Mouse (Mus musculus) thymus, postnatal 10 days (tissue): ENCODE data around the gene Art3.
"Not testable (repeated sequence)": the region's sequence is repeated elsewhere in the genome, so short reads cannot be mapped to it uniquely, and the experiment has no call there.

Source experiments
- DNase-seq, 2 experiments: peaks; one replicate each; pipeline ENCODE4 v3.0.0; 2021; ENCODE audit warnings: low spot score in 2 of 2

Gene Art3

GRCm38 (mm10) chr5:92336743-92337142 is 5.1 kb downstream of the Art3 start:
- no peak for DNase-seq

- DNase-seq: no peak
Observed at GRCm38 (mm10) chr5:92340606-92341005, 9.0 kb downstream of the Art3 start.

GRCm38 (mm10) chr5:92345006-92345405 is 13.4 kb downstream of the Art3 start:
- DNase-seq: no peak

- peak; percentile 19 to 48 for DNase-seq
Observed at GRCm38 (mm10) chr5:92348794-92349413, 17.3 kb downstream of the Art3 start, which contains the start of gene Cxcl10. Cxcl10 (minus strand) TSS chr5:92348889.

GRCm38 (mm10) chr5:92349731-92350130 is 18.1 kb downstream of the Art3 start:
- DNase-seq: no peak

GRCm38 (mm10) chr5:92352716-92353115 is 21.1 kb downstream of the Art3 start:
- not testable (repeated sequence) for DNase-seq

GRCm38 (mm10) chr5:92353517-92353916 is 21.9 kb downstream of the Art3 start:
- DNase-seq: peak in 1 of 2 experiments; percentile 21

- no peak for DNase-seq
Observed at GRCm38 (mm10) chr5:92358033-92358432, 26.4 kb downstream of the Art3 start.

- no peak for DNase-seq
Observed at GRCm38 (mm10) chr5:92358767-92359455, 27.3 kb downstream of the Art3 start.

GRCm38 (mm10) chr5:92363179-92363578 is 31.6 kb downstream of the Art3 start:
- DNase-seq: no peak

- no peak for DNase-seq
Observed at GRCm38 (mm10) chr5:92364011-92364410, 32.4 kb downstream of the Art3 start.

- DNase-seq: no peak
Observed at GRCm38 (mm10) chr5:92365146-92365705, 33.6 kb downstream of the Art3 start.

GRCm38 (mm10) chr5:92366565-92366964 is 34.9 kb downstream of the Art3 start:
- no peak for DNase-seq

GRCm38 (mm10) chr5:92368392-92368791 is 36.8 kb downstream of the Art3 start:
- no peak for DNase-seq

- no peak for DNase-seq
Observed at GRCm38 (mm10) chr5:92369151-92369994, 37.7 kb downstream of the Art3 start.

GRCm38 (mm10) chr5:92370392-92370791 is 38.8 kb downstream of the Art3 start:
- DNase-seq: no peak

GRCm38 (mm10) chr5:92370891-92371290 is 39.3 kb downstream of the Art3 start:
- DNase-seq: no peak

GRCm38 (mm10) chr5:92371361-92371976 is 39.8 kb downstream of the Art3 start:
- DNase-seq: no peak

GRCm38 (mm10) chr5:92372605-92373004 is 41.0 kb downstream of the Art3 start:
- no peak for DNase-seq

GRCm38 (mm10) chr5:92374721-92375142 is 43.1 kb downstream of the Art3 start:
- DNase-seq: no peak

- peak; percentile 23 to 37 for DNase-seq
Observed at GRCm38 (mm10) chr5:92375368-92375767, 43.7 kb downstream of the Art3 start.
